Mouse (Mus musculus): ENCODE data around the gene Brms1. TPM values are rescaled to one million over a fixed set of nuclear protein-coding genes. Genes with fewer than 3 reads are reported as not detected.

The Brms1 gene
- polyA plus RNA-seq, 1 experiment from 2014 or later, result 86.8 TPM

DNA sequence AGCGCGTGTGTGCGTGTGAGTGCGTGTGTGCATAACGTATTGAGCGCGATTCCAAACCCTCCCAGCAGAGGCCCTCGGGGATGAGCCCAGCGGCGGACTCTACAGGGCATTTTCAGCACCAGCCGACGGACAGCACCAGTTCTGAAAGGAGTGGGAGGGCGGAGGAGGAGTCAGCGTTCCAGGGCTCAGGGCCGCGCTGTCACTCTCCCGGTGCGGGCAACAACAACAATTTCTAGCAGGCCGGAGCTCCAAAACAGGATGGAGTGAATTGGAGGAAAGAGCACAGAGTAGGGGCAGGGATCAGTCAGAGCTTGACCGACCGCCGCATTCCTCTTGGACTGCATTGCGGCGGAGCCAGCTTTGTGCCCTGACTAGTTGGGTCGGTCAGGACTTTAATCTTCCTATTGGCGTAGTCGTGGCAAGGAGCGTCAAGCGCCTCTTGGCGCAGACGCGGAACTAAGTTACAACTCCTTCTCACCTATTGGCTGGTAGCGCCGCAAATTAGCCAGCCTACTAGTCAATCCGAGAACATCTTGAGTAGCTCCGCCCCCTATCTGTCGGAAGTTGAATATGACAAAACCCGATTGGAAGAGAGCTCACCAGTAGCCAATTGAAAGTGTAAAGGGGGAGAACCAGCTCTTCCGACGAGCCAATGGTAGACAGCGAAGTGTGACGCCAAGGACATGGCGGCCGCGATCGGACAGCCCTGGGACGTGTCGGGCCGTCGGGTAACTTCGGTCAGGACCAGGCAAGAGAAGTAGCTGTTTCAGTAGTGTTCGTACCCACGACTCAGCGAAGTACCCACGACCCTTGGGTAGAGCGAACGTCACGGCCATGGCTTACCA, 47.0 kb downstream of the Brms1 start, which contains the start of gene Yif1a:
Yif1a (plus strand) TSS at position 655 of the 845 bp plus-strand sequence.
- WGBS, result under 1% methylated on average over 58 of the region's 58 CpGs
- Histone ChIP-seq H3K4me1 (replicated peaks) (peaks cover 36% of the 10 kb centered on the region), H3K27ac (peak within 1 kb of the TSS; percentile 84), H3K36me3 (peaks cover 38% of the 10 kb centered on the region), H3K27me3 (ENCODE audit: insufficient read depth, poor library complexity, severe bottlenecking) (peaks cover 35% of the 10 kb centered on the region), H3K4me3 (peak within 1 kb of the TSS; percentile 84), H3K9me3 (no peaks in the 10 kb centered on the region)
- peak; percentile 93 for DNase-seq (ENCODE audit: low spot score)

DNA sequence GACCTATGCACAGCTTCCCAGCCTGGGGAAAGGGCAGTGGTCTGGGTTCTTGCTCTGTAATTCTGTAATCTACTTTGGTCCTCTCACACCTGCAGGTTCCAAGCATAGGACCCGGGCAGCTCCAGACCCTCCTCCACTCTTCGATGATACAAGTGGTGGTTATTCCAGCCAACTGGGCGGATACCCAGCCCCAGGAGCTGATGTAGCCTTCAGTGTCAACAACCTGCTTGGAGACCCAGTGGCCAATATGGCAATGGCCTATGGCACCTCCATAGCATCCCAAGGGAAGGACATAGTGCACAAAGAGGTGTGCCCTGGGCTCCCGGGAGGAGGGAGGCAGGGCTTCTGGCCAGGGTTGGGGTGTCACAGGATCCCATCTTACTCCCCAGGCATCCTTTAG, 48.2 kb downstream of the Brms1 start:
- Histone ChIP-seq H3K4me3 (peak overlapping the region; percentile 84), H3K9me3 (no peaks in the 10 kb centered on the region), H3K27ac (0 out of 2 replicates have a peak overlapping the region, but pooled peaks have one; percentile 84), H3K27me3 (ENCODE audit: insufficient read depth, poor library complexity, severe bottlenecking) (peaks cover 23% of the 10 kb centered on the region), H3K4me1 (replicated peaks) (peaks cover 47% of the 10 kb centered on the region), H3K36me3 (peaks cover 43% of the 10 kb centered on the region)
- DNase-seq (ENCODE audit: low spot score), result no peak
- WGBS, result 93% methylated on average over 4 of the region's 4 CpGs

DNA sequence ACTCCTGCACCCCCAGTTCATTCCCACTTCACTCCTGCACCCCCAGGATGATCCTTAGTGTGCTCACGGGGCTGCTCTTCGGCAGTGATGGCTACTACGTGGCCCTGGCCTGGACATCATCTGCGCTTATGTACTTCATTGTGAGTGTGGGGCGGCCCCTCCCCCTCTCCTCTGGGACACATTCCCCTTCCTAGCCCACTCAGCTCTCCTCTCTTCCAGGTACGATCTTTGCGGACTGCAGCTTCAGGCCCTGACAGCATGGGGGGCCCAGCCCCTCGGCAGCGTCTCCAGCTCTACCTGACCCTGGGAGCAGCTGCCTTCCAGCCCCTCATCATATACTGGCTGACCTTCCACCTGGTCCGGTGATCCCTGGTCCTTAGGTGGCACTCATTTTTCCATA, 50.9 kb downstream of the Brms1 start:
- H3K27ac ChIP-seq, result no peak overlapping the region
- H3K4me1 ChIP-seq (replicated peaks), result peaks cover 61% of the 10 kb centered on the region
- no peak overlapping the region for H3K4me3 ChIP-seq
- H3K36me3 ChIP-seq, result peaks cover 43% of the 10 kb centered on the region
- H3K9me3 ChIP-seq, result no peaks in the 10 kb centered on the region
- 0 out of 2 replicates have a peak, but pooled peaks cover 1% of the 10 kb centered on the region for H3K27me3 ChIP-seq (ENCODE audit: insufficient read depth, poor library complexity, severe bottlenecking)
- 92% methylated on average over 10 of the region's 10 CpGs for WGBS
- DNase-seq (ENCODE audit: low spot score), result no peak

DNA sequence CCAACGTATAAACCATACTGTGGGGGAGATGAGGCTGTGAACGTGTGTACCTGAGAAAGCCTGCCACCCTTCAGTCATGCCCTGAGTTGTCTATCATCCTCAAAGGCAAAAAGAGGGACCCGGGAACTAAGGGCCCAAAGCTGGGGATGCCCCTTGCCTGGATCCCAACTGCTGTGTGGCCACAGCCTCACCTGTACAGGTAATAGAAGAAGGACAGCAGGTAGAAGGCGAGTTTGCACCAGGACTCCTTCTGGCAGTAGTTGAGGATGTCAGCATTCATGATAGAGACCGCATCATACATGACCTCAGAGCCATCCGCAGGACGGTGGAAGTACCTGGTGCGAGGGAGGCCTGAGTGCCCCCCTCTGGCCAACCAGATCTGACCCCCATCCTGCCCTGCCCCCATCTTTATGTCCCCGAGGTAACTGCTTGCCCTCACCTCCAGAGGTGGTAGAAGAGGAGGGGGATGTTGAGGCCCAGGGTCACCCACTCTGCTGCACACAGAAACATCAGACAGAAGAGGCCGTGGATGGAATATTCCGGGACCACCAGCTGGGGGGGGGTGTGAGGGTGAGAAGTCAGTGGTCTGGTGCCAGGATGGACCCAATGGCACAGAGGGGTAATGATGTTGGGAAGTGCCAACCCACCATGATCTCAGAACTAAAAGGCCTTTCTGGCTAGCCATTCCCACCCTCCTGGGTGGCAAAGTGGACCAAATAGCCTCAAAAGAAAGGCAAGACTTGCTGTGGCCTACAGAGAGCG, 52.5 kb downstream of the Brms1 start:
- Histone ChIP-seq H3K27me3 (ENCODE audit: insufficient read depth, poor library complexity, severe bottlenecking) (0 out of 2 replicates have a peak, but pooled peaks cover 4% of the 10 kb centered on the region), H3K36me3 (peaks cover 43% of the 10 kb centered on the region), H3K4me3 (peak overlapping the region; percentile 71), H3K9me3 (no peaks in the 10 kb centered on the region), H3K27ac (no peak overlapping the region), H3K4me1 (replicated peaks) (peaks cover 66% of the 10 kb centered on the region)
- 74% methylated on average over 12 of the region's 12 CpGs for WGBS
- no peak for DNase-seq (ENCODE audit: low spot score)

DNA sequence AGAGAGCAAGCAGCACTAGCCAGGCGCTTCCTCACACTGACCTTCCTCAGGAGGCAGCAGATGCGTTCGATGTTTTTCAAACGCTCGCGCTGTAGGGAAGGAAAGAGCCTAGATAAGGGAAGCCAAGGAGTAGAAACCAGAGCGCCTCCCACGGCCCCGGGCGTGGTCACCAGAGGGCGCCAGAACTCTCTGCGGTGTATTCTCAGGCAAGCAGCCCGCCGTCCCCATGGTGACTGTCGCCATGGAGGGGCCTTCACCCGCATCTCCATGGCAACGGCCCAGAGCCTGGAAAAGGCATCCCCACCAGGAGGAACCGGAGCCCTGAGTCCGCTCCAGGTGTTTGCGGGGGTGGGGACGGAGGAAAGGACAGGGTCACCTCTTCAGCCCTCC, 53.1 kb downstream of the Brms1 start:
- H3K27ac ChIP-seq, result peak overlapping the region; percentile 94; the same call in 1 of the 2 replicates
- DNase-seq (ENCODE audit: low spot score), result peak; percentile 98
- WGBS, result under 1% methylated on average over 21 of the region's 21 CpGs
- H3K27me3 ChIP-seq (ENCODE audit: insufficient read depth, poor library complexity, severe bottlenecking), result 0 out of 2 replicates have a peak, but pooled peaks cover 4% of the 10 kb centered on the region
- peaks cover 66% of the 10 kb centered on the region for H3K4me1 ChIP-seq (replicated peaks)
- H3K36me3 ChIP-seq, result peaks cover 44% of the 10 kb centered on the region
- no peaks in the 10 kb centered on the region for H3K9me3 ChIP-seq
- H3K4me3 ChIP-seq, result peak overlapping the region; percentile 71

DNA sequence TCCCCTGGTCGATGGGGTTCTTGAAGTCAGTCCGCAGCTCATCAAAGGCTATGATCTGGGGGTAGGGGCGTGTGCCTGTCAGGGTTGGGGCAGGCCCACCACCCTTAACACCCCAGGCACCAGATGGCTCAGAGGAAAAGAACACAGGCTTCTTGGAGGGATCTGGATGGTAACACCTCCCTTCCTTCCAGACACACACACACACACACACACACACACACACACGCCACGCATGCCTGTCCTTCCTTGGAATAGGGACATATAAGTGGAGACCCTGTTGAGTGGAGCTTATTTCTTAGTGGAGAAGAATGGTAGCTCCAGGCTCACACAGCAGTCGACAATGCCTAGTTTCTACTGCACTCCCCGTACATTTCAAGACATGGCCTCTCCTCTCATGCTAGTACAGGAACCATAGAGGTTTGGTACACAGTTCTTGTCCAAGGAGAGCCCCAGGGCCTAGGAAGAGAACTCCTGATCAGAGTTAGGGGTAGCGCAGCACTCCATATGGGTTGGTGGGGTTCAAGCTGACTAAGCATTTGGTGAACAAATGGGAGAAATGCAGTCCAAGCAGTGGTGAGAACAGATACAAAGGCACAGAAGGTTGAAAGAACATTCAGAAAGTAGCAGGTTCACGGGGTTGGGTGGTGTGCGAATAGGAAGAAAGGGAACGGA, 53.7 kb downstream of the Brms1 start:
- peak overlapping the region; percentile 71 for H3K4me3 ChIP-seq
- H3K36me3 ChIP-seq, result peaks cover 45% of the 10 kb centered on the region
- H3K27ac ChIP-seq, result peak overlapping the region; percentile 94
- peaks cover 67% of the 10 kb centered on the region for H3K4me1 ChIP-seq (replicated peaks)
- H3K9me3 ChIP-seq, result no peaks in the 10 kb centered on the region
- H3K27me3 ChIP-seq (ENCODE audit: insufficient read depth, poor library complexity, severe bottlenecking), result peaks cover 9% of the 10 kb centered on the region; the same call in 1 of the 2 replicates
- WGBS, result 37% methylated on average over 11 of the region's 11 CpGs
- peak; percentile 30 for DNase-seq (ENCODE audit: low spot score)

DNA sequence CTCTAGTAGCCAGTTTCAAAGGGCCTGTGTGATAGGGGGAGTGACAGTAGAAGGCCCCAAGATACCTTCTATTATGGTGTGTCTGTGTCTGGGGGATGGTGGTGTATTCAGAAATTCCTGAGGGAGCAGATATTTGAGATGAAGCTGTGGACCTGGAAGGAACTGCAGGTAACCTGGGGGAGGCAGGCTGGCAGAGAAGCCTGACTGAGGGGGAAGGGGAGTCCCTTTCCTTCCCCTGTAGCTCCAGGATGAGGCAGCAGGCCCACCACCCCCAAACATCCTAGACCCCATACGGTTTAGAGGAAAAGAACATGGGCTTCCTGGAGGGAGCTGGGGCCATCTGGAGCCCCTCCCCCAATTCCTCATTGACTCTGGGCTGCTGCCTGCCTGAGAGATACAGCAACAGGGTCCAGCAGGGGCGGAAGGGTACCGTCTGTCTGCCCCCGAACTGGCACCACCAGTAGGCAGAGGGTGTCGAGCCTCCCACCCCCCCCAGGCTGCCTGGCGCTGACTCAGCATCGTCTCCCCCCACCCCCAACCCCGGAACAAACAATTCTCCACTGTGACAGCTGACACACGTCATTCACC, 54.8 kb downstream of the Brms1 start:
- H3K4me3 ChIP-seq, result peak overlapping the region; percentile 71
- peak; percentile 41 for DNase-seq (ENCODE audit: low spot score)
- WGBS, result 9% methylated on average over 9 of the region's 9 CpGs
- H3K9me3 ChIP-seq, result no peaks in the 10 kb centered on the region
- H3K27me3 ChIP-seq (ENCODE audit: insufficient read depth, poor library complexity, severe bottlenecking), result peaks cover 12% of the 10 kb centered on the region; the same call in 1 of the 2 replicates
- H3K36me3 ChIP-seq, result peaks cover 45% of the 10 kb centered on the region
- H3K27ac ChIP-seq, result peak overlapping the region; percentile 94
- peaks cover 70% of the 10 kb centered on the region for H3K4me1 ChIP-seq (replicated peaks)

DNA sequence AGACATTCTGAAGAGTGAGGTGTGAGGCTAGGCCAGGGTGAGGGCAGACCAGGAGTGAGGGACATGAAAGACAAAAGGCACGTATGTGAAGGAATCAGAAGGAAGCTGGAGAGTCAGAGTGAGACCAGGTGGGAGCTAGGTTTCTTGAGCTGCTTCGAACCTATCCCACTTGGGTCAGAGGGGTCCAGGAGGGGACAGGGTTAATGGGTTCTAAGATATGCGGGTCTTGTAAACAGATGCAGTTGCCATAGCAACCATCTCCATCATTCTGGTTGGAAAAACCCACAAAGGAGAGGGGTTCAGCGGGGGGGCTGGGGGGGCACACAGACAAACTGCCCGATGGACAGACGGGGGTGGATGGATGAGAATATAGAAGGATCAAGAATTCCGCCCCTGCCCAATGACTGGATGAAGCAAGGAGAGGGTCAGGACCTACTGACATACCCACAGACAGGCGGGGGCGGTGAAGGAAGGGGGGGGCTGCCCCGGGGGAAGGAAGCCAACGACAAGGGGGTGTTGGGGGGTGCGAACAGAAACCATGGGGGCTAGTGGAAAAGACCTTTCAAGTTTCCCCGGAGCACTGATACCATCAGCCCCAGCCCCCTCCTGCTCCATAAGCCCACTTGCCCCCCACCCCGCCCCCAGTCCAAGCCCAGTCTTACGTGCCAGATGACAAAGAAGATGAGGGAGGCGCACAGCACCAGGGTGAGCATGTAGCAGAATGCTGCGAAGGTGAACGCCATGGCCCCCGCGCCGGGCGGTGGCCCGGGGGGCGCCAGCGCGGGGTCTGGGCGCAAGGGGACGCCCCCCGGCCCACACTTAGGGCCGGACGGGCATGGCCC, 56.6 kb downstream of the Brms1 start:
- WGBS, result 2% methylated on average over 31 of the region's 31 CpGs
- Histone ChIP-seq H3K36me3 (peaks cover 45% of the 10 kb centered on the region), H3K4me1 (replicated peaks) (peaks cover 70% of the 10 kb centered on the region), H3K27me3 (ENCODE audit: insufficient read depth, poor library complexity, severe bottlenecking) (peaks cover 12% of the 10 kb centered on the region; the same call in 1 of the 2 replicates), H3K9me3 (no peaks in the 10 kb centered on the region), H3K4me3 (peak overlapping the region; percentile 71), H3K27ac (peak overlapping the region; percentile 94)
- DNase-seq (ENCODE audit: low spot score), result peak; percentile 44

DNA sequence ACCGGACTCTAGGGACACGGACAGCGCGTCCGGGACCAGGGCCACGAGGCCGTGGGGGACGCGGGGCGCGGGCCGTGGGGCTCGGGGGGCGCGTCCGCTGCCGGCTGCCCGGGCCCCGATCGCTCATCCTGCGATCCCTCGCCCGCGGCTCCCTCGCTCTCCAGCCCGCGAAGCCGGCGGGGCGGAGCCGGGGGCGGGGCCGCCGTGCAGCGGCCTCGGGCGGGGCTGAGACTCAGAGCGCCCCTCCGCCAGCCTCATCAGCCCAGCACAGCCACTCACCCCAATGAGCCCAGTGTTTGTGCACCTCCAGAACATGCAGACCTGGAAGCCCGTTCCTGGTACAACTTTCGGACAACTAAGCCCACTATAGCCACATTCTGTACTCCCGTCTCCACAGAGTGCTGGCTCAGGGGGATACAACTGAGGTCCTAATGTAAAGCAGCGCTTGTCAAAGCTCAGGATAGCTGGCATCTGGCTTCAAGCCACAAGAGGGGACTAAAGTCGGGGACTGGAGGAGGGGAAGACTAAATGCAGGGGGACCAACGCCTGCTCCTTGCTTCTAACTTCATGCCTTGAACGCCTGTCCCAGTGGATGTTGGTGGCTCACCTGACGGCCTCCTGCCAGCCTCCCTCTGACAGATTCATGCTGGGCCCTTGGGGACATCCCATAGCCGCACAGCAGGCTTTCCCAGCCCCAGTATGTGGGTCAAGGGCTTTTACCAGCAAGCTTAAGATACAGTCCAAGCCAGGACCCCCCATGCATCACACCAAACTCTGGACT, 57.4 kb downstream of the Brms1 start, which contains the start of gene Cnih2:
Cnih2 (minus strand) TSS at position 159 of the 781 bp plus-strand sequence.
- WGBS, result 3% methylated on average over 33 of the region's 48 CpGs
- Histone ChIP-seq H3K27me3 (ENCODE audit: insufficient read depth, poor library complexity, severe bottlenecking) (peaks cover 12% of the 10 kb centered on the region; the same call in 1 of the 2 replicates), H3K9me3 (no peaks in the 10 kb centered on the region), H3K27ac (peak within 1 kb of the TSS; percentile 94), H3K4me1 (replicated peaks) (peaks cover 67% of the 10 kb centered on the region), H3K36me3 (peaks cover 45% of the 10 kb centered on the region), H3K4me3 (peak within 1 kb of the TSS; percentile 71)
- peak; percentile 73 for DNase-seq (ENCODE audit: low spot score)

All from hindbrain, embryonic 10.5 days (tissue).